Mouse (Mus musculus) brain, embryonic 14.5 days (tissue): ENCODE measurements around the gene Ino80d.

ENCODE experiments used
- CTCF ChIP-seq: fragments of 200-500 bp; IDR thresholded peaks from 2 replicates; pipeline ENCODE4 v1.5.1; 2012; ENCODE audit warnings: inconsistent platforms, mild to moderate bottlenecking, moderate library complexity, borderline replicate concordance; ENCODE audit not compliant: insufficient read depth, insufficient read length; ENCODE audit errors: extremely low read depth
- POLR2A ChIP-seq: fragments of 200-500 bp; IDR thresholded peaks from 2 replicates; pipeline ENCODE4 v1.6.1; 2012; ENCODE audit warnings: mild to moderate bottlenecking, inconsistent platforms, borderline replicate concordance; ENCODE audit not compliant: poor library complexity, insufficient read depth, insufficient read length, severe bottlenecking; ENCODE audit errors: extremely low read depth

GRCm38 (mm10) chr1:63115096-63115495, 629 bp upstream of the Ino80d start:
- TF ChIP-seq CTCF, result no peak
- no peak for TF ChIP-seq POLR2A
